Mouse (Mus musculus) T-helper 2 cell (primary cell): ENCODE data around the gene Hdac2.

Source experiments
- in situ Hi-C: fragments of 300-600 bp; cut with MboI, MseI; formaldehyde crosslinking; loops from one replicate; pipeline ENCODE4 v1.15.1; 2025; ENCODE audit warnings: high pct_unique_total_duplicates

Gene Hdac2

DNA sequence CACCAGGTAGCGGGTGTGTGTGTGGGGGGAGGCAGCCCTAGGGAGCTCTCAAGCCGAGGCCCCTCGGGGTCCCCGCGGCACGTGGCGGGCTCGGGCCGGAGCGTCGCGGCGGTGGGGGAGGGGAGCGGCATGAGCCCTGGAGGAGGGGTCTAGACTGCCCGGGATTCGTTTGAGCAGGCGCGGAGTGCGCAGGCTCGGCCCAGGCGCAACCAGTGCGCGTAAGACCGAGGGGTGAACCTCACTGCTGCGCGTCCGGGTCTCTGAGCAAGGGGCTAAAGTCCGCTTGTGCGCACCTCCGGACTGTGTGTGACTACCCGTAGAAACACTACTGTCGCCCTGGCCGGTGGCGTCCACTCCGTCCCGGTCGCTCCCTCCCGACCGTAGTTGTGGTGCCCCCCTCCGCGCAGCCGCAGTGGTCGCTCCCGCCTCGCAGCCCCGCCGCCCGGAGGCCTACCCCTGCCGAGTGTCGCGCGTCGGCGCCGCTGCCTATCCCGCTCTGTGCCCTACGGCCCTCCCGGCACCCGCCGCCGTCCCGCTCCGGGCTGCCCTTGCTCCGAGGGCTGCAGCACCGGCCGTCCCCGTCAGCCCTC is at the start of gene Hdac2:
TSS of gene Hdac2 (plus strand) at position 459 of the 590 bp plus-strand sequence.
- in situ Hi-C loops = no loop called here

DNA sequence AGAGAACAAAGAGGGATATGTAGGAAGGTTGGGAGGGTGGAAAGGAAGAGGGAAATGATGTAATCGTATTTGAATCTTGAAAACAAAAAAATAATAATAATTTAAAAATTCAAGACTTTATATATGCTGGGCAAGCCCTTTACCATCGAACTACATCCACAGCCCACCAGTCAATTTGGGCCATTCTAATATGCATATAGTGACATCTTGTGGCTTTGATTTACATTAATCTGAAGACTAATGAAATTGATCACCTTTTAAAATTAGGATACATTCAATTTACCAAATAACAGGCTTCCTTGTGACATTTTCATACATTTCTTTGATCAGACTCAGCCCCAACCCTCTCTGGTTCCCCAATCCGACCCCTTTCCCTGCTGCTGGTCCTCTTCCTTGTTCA is 46.1 kb upstream of the Hdac2 start:
- in situ Hi-C loops = no loop called here

DNA sequence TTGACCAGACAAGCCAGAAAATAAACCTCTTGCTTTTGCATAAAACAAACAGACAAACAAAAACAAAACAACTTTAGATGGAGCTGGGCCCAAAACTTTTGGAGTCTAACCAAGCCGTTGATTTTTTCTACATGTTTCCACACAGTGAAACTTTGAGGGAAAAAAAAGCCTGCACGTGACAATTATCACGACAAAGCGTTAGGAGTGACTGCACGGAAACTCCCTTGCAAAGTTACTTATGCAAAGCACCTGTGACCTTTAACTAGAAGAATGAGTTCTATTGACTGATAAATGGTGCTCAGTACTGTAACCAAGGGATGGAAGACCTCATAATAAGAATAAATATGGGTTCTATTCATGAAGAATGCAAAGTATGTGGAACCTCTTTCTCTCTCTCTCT is 38.5 kb upstream of the Hdac2 start:
- in situ Hi-C loops = no loop called here

DNA sequence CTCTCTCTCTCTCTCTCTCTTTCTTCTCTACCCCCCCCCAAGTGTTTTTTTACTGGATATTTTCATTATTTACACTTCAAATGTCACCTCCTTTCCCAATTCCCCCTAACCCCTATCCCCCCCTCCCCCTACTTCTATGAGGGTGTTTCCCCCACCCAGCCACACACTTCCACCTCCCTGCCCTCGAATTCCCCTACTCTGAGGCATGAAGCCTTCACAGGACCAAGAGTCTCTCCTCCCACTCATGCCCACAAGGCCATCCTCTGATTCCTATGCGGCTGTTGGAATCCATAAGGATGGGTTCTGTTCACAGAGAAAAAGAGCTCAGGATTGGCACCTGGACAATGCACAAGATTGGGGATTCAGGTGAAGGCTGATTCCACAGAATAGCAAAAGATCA is 38.1 kb upstream of the Hdac2 start:
- in situ Hi-C loops = no loop called here

DNA sequence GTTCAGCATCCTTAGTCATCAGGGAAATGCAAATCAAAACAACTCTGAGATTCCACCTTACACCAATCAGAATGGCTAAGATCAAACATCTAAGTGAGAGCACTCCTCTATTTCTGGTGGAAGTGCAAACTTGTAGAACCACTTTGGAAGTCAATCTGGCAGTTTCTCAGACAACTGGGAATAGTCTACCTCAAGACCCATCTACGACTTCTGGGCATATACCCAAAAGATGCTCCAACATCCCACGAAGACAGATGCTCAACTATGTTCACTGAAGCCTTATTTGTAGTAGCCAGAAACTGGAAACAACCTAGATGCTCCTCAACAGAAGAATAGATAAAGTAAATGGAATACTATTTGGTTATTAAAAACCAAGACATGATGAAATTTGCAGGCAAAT is 22.6 kb upstream of the Hdac2 start:
- in situ Hi-C loops = no loop called here

DNA sequence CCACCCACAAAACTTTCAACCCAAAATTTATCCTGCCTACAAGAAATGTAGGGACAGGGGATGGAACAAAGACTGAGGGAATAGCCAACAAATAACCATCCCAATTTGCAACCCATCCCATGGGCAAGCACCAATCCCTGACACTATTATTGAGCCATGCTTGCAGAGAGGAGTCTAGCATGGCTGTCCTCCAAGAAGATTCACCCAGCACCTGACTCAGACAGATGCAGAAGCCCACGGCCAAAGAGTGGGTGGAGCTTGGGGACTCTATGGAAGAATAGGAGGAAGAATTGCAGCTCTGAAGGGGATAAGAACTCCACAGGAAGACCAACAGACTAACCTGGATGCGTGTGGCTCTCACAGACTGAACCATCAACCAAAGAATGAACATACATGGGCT is 21.7 kb upstream of the Hdac2 start:
- in situ Hi-C loops = no loop called here

DNA sequence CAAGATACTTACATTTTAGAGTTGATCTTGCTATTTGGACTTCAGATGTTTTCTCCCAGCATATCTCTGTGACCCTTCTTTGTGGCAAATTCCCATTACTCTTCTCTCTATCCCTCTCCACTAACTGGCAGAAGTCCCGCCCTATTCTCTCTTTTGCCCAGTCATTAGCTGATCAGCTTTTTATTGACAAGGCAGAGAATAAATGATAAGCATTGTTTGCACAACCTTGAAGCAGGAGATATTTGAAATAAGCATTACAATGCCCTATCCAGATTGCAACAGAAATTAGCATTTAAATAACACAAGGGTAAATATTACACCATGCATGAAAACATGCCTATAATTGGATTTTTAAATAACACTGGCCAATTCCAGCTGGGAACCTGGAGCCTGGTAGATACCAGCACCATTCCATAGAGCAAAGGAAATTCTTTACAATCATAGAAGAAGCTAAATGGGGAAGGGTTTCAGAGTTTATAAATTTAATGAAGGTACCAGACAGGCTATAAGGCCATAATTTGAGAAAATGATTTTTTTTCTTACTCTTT is 14.7 kb upstream of the Hdac2 start:
- in situ Hi-C loops = no loop called here

DNA sequence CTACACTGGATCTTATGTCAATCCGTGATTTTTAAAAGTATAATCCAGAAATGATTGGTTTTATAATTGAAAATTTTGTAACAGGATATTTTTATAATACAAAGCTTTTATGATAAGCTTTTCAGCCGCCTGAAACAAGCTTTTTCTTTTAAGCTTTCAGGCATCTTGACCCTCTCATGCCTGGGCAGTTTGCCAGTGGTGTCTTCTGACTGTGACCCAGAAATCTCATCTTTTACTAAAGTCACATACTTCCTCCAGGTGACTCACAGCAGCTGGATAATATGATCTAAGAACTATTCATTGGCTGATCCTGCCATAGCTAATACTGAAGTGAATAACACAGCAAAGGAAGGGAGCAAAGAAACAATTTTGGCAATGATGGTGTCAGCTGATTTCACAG is 9.9 kb upstream of the Hdac2 start:
- in situ Hi-C loops = no loop called here

DNA sequence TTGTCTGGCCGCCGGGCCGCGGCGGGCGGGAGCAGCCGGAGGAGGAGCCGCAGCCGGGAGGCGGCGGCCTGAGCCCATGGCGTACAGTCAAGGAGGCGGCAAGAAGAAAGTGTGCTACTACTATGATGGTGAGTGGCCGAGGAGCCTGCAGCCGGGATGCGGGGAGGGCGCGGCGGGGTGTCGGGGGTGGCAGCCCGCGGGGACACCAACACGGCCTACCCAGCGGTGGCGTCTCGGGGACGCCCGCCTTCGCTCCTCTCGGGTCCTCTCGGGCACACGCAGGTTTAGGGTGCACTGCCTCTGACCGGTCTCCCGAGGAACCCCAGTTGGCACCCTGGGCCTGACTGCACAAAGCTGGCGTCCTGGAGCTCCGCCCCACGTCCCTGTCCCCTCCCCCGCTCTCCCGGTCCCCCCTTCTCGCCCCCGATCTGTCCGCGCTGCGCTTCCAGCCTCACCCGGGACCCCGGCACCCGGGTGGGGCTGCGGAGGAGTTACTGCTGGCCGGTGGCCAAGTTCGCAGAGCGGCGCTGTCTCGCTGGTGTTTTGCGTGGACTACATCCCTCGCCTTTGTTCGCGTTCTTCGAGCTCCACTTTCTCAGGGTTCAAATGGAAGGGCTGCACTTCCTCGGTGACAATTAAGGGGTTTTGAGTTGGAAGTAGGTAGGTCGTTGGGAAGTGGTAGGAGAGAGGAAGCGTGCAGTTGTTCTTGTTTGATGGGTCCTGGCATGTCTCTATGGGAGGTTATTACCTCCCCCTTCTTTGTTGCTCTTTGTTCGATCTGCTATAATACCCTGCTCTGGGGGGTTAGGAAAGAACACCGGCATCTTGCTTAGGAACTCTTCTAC is 554 bp downstream of the Hdac2 start:
- in situ Hi-C loops = no loop called here

DNA sequence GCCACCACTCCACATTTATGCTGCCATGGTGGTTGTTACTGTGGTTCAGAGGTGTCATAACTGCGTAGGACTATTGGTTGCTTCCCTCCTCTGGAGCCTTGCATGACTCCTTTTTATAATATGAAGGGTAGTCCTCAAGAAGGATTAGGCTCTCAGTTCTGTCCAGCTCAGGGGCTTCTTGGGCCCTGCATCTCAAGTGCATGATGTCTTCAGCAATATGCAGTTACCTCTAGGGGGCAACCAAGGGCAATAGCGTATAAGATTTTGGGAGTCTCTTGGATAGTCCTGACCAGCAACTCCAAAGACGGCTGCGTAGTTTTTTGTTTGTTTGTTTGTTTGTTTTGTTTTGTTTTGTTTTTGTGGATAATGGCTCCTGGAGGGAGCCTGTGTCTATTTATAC is 7.5 kb downstream of the Hdac2 start:
- in situ Hi-C loops = no loop called here

DNA sequence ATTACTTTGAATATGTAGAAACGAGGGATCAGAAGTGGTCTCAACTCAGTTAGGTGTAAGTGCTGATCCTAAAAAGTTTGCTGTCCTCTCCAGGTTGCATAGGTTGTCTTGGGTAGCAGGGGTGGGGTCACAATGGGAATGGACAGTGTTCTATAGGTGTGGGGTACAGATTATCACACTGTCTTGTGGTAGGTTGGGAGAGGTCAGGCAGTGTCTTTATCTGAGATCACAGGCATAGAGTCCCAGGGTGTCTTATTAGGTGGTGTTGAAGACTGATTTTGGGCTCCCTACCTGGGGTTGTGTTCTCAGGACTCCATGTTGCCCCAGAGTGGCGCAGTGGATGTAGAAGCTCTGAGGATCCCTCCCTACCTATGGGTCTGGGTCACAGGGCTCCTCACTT is 17.8 kb downstream of the Hdac2 start:
- in situ Hi-C loops = no loop called here

DNA sequence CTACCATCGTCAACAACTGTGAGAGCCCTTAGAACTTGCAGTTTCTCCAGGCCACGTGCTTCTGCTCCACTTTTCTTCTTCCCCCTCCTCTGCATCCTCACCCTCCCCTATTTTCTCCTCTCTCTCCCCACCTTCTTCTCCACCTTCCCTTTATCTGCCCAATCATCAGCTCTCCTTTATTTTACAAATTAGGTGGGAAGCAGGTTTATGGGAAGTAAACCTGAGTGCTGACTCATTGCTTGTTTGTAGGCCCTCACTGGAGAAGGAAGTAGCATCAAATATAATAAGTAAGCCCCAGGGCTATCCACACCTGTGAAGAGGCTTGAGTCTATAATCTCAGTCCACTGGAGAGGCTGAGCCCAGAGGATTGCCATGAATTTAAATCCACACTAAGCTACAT is 26.5 kb downstream of the Hdac2 start:
- in situ Hi-C loops = loop anchor here (25.0 kb wide), 1 partner anchor 1811 kb away; the partner anchor contains the start of gene Rfpl4b

DNA sequence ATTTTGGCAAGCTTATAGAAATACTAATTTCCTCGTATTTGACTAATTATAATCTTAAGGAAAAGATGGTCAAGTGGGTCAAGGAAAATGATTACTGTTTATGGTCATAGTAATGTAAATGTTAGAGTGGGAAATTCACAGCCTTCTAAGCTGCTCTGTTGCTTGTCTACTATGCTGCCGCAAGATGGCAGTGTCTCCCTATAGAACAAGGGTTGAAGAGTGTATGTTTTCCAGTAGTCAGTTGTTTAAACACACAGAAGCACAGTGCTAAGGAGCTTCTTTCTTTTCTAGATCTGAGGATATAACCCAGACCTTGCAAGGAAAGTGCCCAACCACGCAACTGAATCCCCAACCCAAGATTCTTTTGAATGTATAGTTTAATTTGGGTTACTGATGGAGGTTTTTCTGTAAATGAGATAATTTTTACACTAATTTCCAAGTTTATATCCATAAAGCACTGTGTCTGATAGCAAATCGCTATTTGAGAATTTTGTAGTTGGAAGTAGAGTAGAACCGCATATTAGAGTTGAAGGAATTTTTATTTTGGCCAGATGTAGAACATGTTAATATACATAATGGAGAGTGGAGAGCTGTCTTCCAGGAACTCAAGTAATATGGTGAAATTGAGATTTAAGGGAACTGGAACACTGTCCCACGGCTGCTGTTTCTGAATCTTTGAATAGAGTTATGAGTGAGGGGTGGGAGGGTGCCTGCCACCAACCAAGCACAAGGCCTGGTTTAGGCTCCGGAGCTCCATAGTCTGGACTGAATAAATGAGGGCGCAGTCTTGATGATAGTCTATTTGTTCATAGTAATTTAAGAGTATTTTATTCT is 40.1 kb downstream of the Hdac2 start:
- in situ Hi-C loops = loop anchor here (25.0 kb wide), 1 partner anchor 1798 kb away; the partner anchor contains the start of gene Rfpl4b

DNA sequence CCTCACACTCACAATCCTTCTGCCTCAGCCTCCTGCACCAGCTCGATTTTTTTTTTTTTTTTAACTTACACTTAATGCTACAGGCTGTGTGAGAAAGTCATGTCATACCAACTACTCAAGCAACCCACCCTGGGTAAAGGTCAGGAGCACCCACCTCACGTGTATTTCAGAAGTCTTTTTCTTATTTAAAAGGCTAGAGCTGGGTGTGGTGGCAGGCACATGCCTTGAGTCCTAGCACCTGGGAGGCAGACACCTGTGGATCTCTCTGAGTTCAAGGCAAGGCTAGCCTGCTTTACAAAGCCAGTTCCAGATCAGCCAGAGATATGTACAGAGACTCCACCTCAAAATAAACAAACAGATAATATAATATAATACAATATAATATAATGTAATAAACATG is 41.4 kb downstream of the Hdac2 start:
- in situ Hi-C loops = loop anchor here (25.0 kb wide), 1 partner anchor 1797 kb away; the partner anchor contains the start of gene Rfpl4b

DNA sequence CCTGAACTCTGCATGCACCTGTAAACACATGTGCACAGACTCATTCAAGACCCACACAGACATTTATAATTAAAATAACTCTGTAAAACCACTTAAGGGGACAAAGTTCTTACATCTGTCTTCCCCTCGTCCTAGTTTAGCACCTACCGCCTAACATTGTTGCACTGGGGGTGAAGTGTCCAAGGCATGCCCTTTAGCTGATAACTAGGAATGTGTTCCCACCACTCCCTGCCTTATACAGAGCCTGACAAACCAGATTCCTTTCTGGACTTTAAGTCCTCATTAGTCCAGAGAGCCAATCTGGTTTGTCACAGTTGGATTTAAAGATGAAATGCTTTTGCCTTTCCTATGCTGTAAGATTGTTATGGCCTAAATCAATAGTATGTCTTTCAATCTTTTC is 41.9 kb downstream of the Hdac2 start:
- in situ Hi-C loops = loop anchor here (25.0 kb wide), 1 partner anchor 1796 kb away; the partner anchor contains the start of gene Rfpl4b

DNA sequence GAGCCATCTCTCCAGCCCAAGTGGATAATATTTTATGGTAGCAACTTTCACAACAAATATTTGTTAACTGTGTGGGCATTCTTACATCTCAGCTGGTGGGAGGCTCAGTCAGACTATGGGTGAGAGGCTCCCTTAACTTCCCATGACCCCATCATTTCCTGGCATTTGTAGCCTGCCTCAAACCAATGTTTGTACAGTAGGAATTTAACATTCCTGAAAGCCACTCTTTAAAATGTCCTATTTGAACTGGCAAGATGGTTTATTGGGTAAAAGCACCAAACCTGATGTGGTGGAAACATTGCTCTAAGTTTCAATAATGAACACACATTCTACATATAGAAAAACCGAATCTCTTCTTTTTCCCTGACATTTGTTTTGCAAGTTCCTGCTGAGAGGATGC is 50.0 kb downstream of the Hdac2 start:
- in situ Hi-C loops = loop anchor here (25.0 kb wide), 1 partner anchor 1788 kb away; the partner anchor contains the start of gene Rfpl4b

DNA sequence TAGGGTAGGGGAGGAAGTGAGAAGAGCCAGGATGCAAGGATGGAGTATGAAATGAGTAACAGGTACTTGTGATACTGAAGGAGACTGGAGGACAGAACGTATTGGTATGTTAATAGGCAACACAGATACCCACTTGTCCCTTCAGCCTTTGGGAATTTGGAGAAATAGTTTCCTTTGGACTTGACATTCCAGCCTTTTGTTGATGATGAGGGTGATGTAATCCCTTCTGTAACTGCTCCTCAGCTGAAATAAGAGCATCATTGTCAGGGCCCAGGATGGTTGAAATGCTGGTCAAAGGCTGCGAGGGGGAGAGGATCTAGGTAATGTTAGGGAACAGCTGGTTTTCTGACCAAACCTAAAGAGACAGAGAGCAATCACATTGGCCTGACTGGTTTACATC is 54.3 kb downstream of the Hdac2 start:
- in situ Hi-C loops = no loop called here

DNA sequence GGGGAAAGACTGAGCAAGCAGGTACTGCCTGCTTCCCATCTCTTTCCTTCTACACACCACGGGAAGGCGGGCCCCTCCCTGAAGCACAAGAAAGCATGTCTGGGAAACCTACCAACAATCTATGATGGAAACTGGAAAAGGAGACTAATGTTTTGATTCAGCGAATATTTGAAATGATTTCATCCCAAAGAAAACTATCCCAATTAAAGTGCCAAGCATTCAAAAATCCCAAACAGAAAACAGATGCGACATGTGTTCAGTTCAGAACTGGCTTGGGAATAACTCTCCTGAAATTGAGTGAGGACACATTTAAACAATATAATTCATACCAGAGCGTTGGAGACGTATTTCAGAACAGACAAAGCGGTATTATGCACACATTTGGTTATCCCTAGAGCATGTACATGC is 60.8 kb downstream of the Hdac2 start:
- in situ Hi-C loops = no loop called here

DNA sequence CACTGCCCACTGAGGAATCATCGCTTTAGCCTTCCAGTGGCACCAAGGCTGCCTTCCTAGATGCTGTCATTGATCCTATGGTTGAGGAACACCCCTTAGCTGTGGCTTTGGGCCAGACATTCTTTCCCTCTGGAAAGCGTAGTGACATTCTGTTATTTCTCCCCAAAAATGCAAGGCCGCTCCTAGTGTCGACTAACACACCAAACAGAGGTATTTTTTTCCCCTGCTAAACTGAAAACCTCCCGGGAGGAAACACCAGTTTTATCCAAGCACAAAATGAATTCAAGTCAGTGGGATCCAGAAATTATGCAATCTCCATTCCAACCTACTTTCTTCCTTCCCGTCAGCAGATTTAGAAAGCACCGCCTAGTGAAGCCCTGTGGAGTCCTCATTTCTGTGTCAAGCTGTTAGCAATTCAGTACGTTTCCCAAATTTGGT is 73.3 kb downstream of the Hdac2 start:
- in situ Hi-C loops = no loop called here
